Mouse (Mus musculus): ENCODE results near the gene Dcpp1. TPM values are rescaled to one million over a fixed set of nuclear protein-coding genes. Genes with fewer than 3 reads are reported as not detected.
"Not testable (repeated sequence)": the region's sequence is repeated elsewhere in the genome, so short reads cannot be mapped to it uniquely, and the experiment has no call there.

Gene Dcpp1
- total and polyA plus RNA-seq, 3 experiments: not detected

- no peak overlapping the region for H3K4me3 ChIP-seq
- no peak overlapping the region for H3K9ac ChIP-seq (ENCODE audit: low read depth, low read length)
- 80% methylated on average over 4 of the region's 4 CpGs for WGBS
- DNase-seq: no peak
- H3K27me3 ChIP-seq (ENCODE audit: control insufficient read depth, insufficient read depth, low read length): no peaks in the 10 kb centered on the region
- no peaks in the 10 kb centered on the region for H3K4me1 ChIP-seq (ENCODE audit: control insufficient read depth, insufficient read depth, low read length)
- H3K36me3 ChIP-seq (ENCODE audit: control insufficient read depth, insufficient read depth, low read length): no peaks in the 10 kb centered on the region
- H3K79me2 ChIP-seq (replicated peaks; ENCODE audit: control insufficient read depth, insufficient read depth, low read length): no peaks in the 10 kb centered on the region
- no peak overlapping the region for H3K27ac ChIP-seq
- intact Hi-C loops (cut with DNase I): no loop called here
- TF ChIP-seq EP300 (IDR thresholded peaks at IDR 0.05; ENCODE audit: insufficient read depth, low read depth, low read length): no peak
- TF ChIP-seq POLR2A (IDR thresholded peaks at IDR 0.05; ENCODE audit: insufficient read depth, low read depth, low read length): no peak
- TF ChIP-seq CTCF (IDR thresholded peaks at IDR 0.05): no peak
Observed at GRCm38 (mm10) chr17:23862926-23863325, 17.8 kb upstream of the Dcpp1 start.

- Histone ChIP-seq H3K27ac (no peak within 1 kb of the TSS), H3K79me2 (replicated peaks; ENCODE audit: control insufficient read depth, insufficient read depth, low read length) (no peaks in the 10 kb centered on the region), H3K9ac (ENCODE audit: low read depth, low read length) (no peak within 1 kb of the TSS), H3K36me3 (ENCODE audit: control insufficient read depth, insufficient read depth, low read length) (no peaks in the 10 kb centered on the region), H3K27me3 (ENCODE audit: control insufficient read depth, insufficient read depth, low read length) (no peaks in the 10 kb centered on the region), H3K4me3 (no peak within 1 kb of the TSS), H3K4me1 (ENCODE audit: control insufficient read depth, insufficient read depth, low read length) (no peaks in the 10 kb centered on the region)
- 83% methylated on average over 15 of the region's 15 CpGs for WGBS
- DNase-seq: no peak
- TF ChIP-seq POLR2A (IDR thresholded peaks at IDR 0.05; ENCODE audit: insufficient read depth, low read depth, low read length): no peak
- TF ChIP-seq EP300 (IDR thresholded peaks at IDR 0.05; ENCODE audit: insufficient read depth, low read depth, low read length): no peak
- TF ChIP-seq CTCF (IDR thresholded peaks at IDR 0.05): no peak
- intact Hi-C loops (cut with DNase I): no loop called here
Observed at GRCm38 (mm10) chr17:23867756-23868155, 12.9 kb upstream of the Dcpp1 start, which contains the start of gene Prss21. TSS of gene Prss21 (plus strand) at chr17:23868056.

GRCm38 (mm10) chr17:23868513-23868912 lies 12.2 kb upstream of the Dcpp1 start:
- WGBS: 81% methylated on average over 11 of the region's 11 CpGs
- Histone ChIP-seq H3K27ac (no peak overlapping the region), H3K79me2 (replicated peaks; ENCODE audit: control insufficient read depth, insufficient read depth, low read length) (no peaks in the 10 kb centered on the region), H3K27me3 (ENCODE audit: control insufficient read depth, insufficient read depth, low read length) (no peaks in the 10 kb centered on the region), H3K9ac (ENCODE audit: low read depth, low read length) (no peak overlapping the region), H3K4me1 (ENCODE audit: control insufficient read depth, insufficient read depth, low read length) (no peaks in the 10 kb centered on the region), H3K36me3 (ENCODE audit: control insufficient read depth, insufficient read depth, low read length) (no peaks in the 10 kb centered on the region), H3K4me3 (no peak overlapping the region)
- intact Hi-C loops (cut with DNase I): no loop called here
- no peak for DNase-seq
- no peak for TF ChIP-seq EP300 (IDR thresholded peaks at IDR 0.05; ENCODE audit: insufficient read depth, low read depth, low read length)
- TF ChIP-seq CTCF (IDR thresholded peaks at IDR 0.05): no peak
- TF ChIP-seq POLR2A (IDR thresholded peaks at IDR 0.05; ENCODE audit: insufficient read depth, low read depth, low read length): no peak

GRCm38 (mm10) chr17:23873884-23874856 lies 6.5 kb upstream of the Dcpp1 start:
- no peaks in the 10 kb centered on the region for H3K4me1 ChIP-seq (ENCODE audit: control insufficient read depth, insufficient read depth, low read length)
- no peaks in the 10 kb centered on the region for H3K79me2 ChIP-seq (replicated peaks; ENCODE audit: control insufficient read depth, insufficient read depth, low read length)
- TF ChIP-seq CTCF (IDR thresholded peaks at IDR 0.05): peak; percentile 89
- TF ChIP-seq POLR2A (IDR thresholded peaks at IDR 0.05; ENCODE audit: insufficient read depth, low read depth, low read length): no peak
- H3K9ac ChIP-seq (ENCODE audit: low read depth, low read length): no peak overlapping the region
- no peak overlapping the region for H3K27ac ChIP-seq
- 35% methylated on average over 8 of the region's 8 CpGs for WGBS
- peak; percentile 27 to 56 for DNase-seq
- intact Hi-C loops (cut with DNase I): loop anchor here (1.0 to 2.0 kb wide), 2 partner anchors 86 to 125 kb away; no protein-coding TSS in a partner anchor
- no peak overlapping the region for H3K4me3 ChIP-seq
- no peaks in the 10 kb centered on the region for H3K36me3 ChIP-seq (ENCODE audit: control insufficient read depth, insufficient read depth, low read length)
- no peaks in the 10 kb centered on the region for H3K27me3 ChIP-seq (ENCODE audit: control insufficient read depth, insufficient read depth, low read length)

- H3K79me2 ChIP-seq (replicated peaks; ENCODE audit: control insufficient read depth, insufficient read depth, low read length): no peaks in the 10 kb centered on the region
- no peaks in the 10 kb centered on the region for H3K4me1 ChIP-seq (ENCODE audit: control insufficient read depth, insufficient read depth, low read length)
- no peak overlapping the region for H3K4me3 ChIP-seq
- 44% methylated on average over 3 of the region's 3 CpGs for WGBS
- H3K36me3 ChIP-seq (ENCODE audit: control insufficient read depth, insufficient read depth, low read length): no peaks in the 10 kb centered on the region
- no peak overlapping the region for H3K27ac ChIP-seq
- TF ChIP-seq EP300 (IDR thresholded peaks at IDR 0.05; ENCODE audit: insufficient read depth, low read depth, low read length) (no peak), CTCF (IDR thresholded peaks at IDR 0.05) (no peak), POLR2A (IDR thresholded peaks at IDR 0.05; ENCODE audit: insufficient read depth, low read depth, low read length) (no peak)
- no peak overlapping the region for H3K9ac ChIP-seq (ENCODE audit: low read depth, low read length)
- DNase-seq: no peak
- intact Hi-C loops (cut with DNase I): no loop called here
- H3K27me3 ChIP-seq (ENCODE audit: control insufficient read depth, insufficient read depth, low read length): no peaks in the 10 kb centered on the region
Observed at GRCm38 (mm10) chr17:23876741-23877140, 3.9 kb upstream of the Dcpp1 start.

GRCm38 (mm10) chr17:23877166-23877565 lies 3.5 kb upstream of the Dcpp1 start:
- no peak for DNase-seq
- Histone ChIP-seq H3K27ac (no peak overlapping the region), H3K4me1 (ENCODE audit: control insufficient read depth, insufficient read depth, low read length) (no peaks in the 10 kb centered on the region), H3K79me2 (replicated peaks; ENCODE audit: control insufficient read depth, insufficient read depth, low read length) (no peaks in the 10 kb centered on the region), H3K36me3 (ENCODE audit: control insufficient read depth, insufficient read depth, low read length) (no peaks in the 10 kb centered on the region), H3K9ac (ENCODE audit: low read depth, low read length) (no peak overlapping the region), H3K27me3 (ENCODE audit: control insufficient read depth, insufficient read depth, low read length) (no peaks in the 10 kb centered on the region), H3K4me3 (no peak overlapping the region)
- WGBS: 93% methylated on average over 2 of the region's 2 CpGs
- TF ChIP-seq EP300 (IDR thresholded peaks at IDR 0.05; ENCODE audit: insufficient read depth, low read depth, low read length) (no peak), CTCF (IDR thresholded peaks at IDR 0.05) (no peak), POLR2A (IDR thresholded peaks at IDR 0.05; ENCODE audit: insufficient read depth, low read depth, low read length) (no peak)
- intact Hi-C loops (cut with DNase I): no loop called here

GRCm38 (mm10) chr17:23917158-23917557 lies 36.5 kb downstream of the Dcpp1 start, which contains the start of gene Dcpp3:
TSS of gene Dcpp3 (plus strand) at chr17:23917458.
- intact Hi-C loops (cut with DNase I); H3K27me3 ChIP-seq (ENCODE audit: control insufficient read depth, insufficient read depth, low read length); H3K4me3 ChIP-seq; H3K36me3 ChIP-seq (ENCODE audit: control insufficient read depth, insufficient read depth, low read length); H3K9ac ChIP-seq (ENCODE audit: low read depth, low read length); DNase-seq; H3K4me1 ChIP-seq (ENCODE audit: control insufficient read depth, insufficient read depth, low read length); H3K79me2 ChIP-seq (replicated peaks; ENCODE audit: control insufficient read depth, insufficient read depth, low read length); H3K27ac ChIP-seq: not testable (repeated sequence)
- 47% methylated on average over 4 of the region's 4 CpGs for WGBS
